Mouse (Mus musculus) lung, postnatal 10 days (tissue): ENCODE measurements at regions not wholly inside any gene's neighbourhood (a gene's known extent, or its start where the extent isn't known, plus 50 kb on each side); places are given as distances from the start of the nearest gene placed in this dataset.
A peak's percentile ranks its signal among the peaks of the same experiment; 100 is the strongest.

Experiments
- DNase-seq: peaks from one replicate; pipeline ENCODE4 v3.0.0; 2021

DNA sequence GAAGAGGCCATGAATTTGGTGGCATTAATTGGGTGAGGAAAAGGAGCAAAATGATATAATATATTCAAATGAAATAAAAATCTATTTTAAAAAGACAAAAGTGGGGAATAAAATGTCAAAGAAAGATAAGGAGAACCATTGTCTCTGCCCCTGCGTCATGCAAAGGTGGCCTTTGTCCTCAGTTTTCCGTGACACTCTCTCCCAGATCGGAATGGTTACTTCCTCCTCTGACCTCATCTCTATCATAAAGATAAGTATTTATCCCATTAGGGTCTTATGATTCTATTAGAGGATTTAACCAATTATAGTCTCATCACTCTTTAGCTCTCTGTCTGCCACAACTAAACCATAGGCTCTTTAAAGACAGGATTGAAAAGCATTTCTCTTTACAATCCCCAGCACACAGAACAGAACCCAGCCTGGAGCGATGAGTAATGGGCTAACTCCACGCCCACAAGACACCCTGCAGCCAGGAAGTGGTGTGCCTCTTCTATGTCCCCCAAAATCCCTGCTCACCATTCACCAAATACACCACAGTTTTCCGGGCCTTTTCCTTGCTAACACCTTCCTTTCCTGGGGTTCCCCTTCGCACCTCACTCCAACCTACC is 240.6 kb downstream of the Mycn start:
- DNase-seq, result no peak

- no peak for DNase-seq
Observed at GRCm38 (mm10) chr12:12693838-12694777, 247.6 kb downstream of the Mycn start.

- DNase-seq, result no peak
Observed at GRCm38 (mm10) chr12:12687376-12687775, 254.3 kb downstream of the Mycn start.

DNA sequence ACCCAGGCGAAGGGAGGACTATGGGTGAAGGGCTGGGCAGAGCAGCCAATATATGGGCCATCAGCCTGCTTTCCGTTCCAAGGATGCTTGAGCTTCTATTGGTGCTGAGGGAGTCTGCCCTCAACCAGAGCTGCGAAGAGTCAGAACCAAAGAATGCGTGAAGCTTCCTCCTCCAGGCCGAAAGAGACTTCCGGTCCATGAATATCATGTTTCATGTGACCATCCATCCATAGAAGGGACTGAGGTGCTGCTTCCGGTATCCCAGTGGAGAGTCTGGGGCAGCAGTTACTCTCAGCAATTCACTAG is 256.5 kb downstream of the Mycn start:
- DNase-seq, result no peak

DNA sequence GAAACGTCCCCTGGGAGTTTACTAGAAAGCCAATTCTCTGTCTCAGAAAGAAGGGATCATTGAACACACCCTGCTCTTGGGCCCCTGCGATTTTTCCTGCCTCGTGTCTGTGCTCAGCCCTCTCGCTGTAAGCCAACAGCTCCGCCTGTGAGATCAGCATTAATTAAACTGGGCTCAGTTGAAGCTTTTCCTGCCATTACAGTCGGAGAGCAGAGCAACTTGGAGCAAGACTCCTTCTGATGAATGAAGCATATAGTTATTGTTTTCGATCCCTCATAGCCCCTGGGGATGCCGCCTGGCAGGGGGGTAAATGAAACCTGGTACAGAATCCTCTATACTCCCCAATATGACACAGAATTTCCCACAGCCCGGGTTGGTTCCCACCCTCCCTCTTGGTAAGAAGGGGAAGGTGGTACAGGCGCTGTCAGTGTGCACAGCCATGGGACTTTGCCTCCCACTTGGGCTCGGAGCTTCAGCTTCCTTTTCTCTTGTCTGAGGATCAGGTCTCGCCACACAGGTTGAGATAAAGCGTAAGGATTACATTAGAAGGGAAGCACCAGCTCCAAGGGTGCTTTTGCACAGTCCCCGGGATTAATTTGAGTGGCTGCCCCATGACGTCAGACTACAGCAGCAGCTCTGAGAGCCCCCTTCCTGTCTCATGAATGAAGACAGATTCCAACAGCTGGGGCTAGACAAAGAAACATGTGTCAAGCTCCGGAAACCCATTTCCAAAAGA is 257.1 kb downstream of the Mycn start:
- no peak for DNase-seq

DNA sequence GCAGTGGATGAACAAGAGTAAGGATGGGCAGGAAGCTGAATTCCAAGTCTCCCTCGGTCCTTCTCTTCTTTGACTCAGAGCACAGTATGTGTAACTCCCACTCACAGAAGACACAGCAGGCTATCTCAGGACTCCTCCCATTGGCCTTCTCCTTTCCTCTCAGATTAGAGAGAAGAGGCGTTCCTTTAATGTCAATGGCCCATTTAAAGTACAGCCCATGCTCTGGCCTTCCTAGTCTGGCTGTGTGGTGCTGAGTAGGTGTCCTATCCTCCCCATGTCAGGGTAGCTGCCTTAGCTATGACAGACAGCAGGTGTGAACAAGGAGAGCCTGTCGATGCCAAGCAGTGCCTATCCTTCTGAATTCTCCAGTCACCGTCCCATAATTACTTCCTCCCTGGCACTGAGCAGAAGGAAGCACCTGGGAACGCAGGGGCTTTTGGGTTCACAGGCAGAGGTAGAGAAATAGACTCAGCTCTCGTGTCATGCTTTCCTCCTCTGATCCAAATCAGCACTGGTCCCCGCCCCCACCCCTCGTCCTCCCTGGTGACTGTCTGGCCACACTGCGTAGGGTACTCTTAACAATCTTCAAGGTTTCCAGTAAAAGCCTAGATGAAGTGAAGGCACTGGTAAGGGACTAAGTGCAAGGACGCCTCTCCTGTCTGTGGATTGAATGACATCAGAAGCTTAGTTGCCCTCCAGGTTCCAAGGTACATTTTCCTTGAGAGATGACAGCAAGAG is 257.8 kb downstream of the Mycn start:
- no peak for DNase-seq

- DNase-seq, result no peak
Observed at GRCm38 (mm10) chr12:12681101-12681500, 260.6 kb downstream of the Mycn start.

- DNase-seq, result no peak
Observed at GRCm38 (mm10) chr12:12680371-12680921, 261.3 kb downstream of the Mycn start.

- peak; percentile 68 for DNase-seq
Observed at GRCm38 (mm10) chr12:12676676-12677075, 265.0 kb downstream of the Mycn start.

DNA sequence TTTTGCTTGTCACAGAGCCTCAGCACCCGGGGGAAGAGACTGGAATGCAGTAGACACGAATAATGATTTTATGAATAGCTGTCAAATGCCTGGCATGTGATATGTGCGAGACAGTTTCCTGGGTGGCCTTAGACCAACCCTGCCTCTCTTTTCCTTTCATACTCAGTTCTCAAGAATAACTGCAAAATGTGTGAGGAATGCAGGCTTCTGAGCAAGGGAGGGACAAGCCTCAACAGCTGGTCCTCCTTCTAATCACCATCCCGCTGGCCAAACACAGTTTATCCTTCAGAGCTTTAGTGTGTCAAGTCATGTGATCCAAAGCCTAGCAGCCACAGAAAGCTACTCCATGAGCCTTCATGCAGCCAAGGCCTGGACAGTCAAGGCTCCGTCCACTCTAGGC is 271.8 kb downstream of the Mycn start:
- peak; percentile 80 for DNase-seq

DNA sequence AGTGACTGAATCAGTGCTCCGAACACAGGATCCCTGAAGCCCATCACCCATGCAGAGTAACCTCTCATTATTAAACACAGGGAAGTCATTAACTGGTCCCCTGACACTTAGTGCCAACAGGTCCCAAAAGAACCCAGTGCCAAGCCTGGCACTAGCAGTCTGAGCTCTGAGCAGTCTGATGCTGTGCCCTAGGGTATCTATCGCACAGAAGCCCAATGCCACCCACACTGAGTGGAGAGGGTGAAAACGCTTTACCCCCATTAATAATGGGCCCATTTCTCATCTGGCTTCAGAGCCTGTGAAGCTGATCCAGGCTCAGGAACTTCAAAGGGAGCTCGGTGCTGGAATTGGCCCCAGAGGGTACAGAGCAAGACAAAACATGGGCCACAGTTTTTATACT is 272.8 kb downstream of the Mycn start:
- DNase-seq, result no peak

DNA sequence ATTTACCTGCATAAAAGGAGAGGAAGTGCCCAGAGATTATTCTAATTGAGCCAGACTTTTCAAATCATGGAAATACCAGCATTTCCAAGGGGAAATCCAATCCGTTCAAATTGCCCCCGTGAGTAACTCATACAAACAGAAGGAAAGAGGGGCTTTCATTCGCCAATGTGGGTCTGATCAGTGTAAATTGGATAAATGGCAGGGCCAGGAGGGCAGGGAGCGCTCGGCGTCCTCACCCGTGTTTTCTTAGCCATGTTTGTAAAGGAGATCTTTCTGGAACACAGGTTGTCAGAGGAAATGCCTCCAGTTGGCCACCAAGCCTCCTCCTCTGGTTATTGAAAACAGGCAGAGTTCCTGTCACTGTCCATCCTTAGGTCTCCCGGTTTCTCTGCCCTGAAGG is 286.1 kb downstream of the Mycn start:
- no peak for DNase-seq

DNA sequence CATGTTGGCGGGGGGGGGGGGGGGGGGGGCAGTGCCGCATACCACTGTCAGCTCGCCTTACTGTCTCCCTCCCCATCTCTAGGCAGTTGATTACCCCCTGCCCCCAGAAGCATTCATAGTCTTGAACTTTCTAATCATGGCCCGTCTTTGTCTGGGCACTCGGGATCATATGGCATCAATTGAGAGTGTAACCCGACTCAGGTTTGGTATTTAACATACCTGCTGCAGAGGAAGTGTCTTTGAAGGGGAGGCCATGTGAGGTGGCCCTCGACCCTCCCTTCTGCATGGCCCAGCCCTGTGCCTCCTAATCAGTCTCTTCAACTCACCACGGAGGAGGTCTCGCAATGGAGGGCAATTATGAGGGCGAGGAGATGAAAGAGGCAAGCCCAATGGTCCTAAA is 286.5 kb downstream of the Mycn start:
- DNase-seq, result no peak

DNA sequence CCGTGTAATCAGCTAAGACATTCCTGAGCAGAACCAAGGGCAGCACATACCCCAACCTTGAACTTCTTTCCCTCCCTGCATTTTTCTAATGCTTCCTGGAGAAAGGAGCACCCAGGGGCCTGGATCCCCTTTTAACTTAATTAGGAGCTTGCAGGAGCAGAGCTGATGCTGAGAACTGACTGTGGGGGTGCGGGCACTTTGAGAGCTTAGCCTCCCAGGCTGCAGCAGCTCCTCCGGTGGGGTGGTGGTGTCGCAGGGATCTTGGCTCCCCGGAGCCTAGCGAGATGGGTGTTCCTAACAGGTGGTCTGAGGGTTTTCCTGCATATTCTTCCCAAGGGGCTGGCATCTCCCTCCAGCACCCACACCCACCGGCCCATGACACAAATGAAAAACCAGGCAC is 289.4 kb downstream of the Mycn start:
- DNase-seq, result no peak

DNA sequence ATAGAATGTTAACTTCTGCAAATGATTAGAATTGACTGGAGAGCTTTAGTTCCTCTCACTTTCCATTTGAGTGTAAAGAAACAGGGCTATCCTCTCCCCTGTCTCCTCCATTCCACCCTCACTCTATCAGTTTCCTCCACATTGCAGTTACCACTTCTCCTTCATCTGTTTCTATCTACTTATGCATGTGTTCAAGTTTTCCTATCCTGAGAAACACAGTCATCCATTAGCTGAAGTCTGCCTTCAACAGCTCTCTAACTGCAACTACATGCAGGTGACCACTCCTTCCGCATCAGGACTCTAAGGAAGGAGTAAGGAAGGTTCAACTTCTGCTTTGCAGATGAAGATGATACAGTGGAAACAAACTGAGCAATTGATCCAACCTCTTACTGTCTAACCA is 291.4 kb downstream of the Mycn start:
- DNase-seq, result no peak

DNA sequence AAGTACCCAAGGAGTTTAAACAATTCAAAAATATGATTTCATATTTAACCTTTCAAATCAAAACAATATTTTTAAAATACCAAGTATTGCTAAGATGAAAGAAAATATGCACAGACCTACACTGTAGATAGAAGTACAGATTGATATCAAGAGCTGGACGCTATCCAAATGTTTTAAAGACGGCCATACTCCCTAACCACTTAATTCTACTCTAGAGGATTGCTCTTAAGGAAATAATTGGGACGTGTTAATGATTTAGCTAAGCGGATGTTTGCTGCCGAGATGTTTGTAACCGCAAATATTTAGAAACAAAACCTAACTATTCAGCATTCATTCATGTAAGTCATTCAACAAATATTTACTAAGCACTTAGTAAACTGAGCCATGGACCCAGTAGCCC is 294.2 kb downstream of the Mycn start:
- DNase-seq, result no peak

GRCm38 (mm10) chr12:12645183-12645582 is 296.5 kb downstream of the Mycn start:
- no peak for DNase-seq

GRCm38 (mm10) chr12:12643247-12643963 is 298.3 kb downstream of the Mycn start:
- no peak for DNase-seq

DNA sequence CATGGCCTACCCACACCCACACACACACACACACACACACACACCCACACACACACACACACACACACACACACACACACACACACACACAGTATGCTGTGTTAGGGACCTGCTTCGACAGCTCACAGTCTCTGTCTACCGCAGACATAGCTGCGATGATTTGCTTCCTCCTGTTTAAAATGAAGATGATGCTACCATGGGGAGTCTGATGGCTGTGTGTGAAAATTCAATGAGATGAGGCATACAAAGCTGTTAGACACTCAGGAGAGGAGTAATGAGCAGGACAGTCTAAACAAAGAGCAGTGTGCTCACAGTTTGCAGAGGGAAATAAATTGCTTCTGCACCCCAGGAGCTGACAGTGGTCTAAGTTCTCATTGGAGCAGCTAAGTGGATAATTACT is 306.4 kb downstream of the Mycn start:
- no peak for DNase-seq

- no peak for DNase-seq
Observed at GRCm38 (mm10) chr12:12627597-12627996, 314.1 kb downstream of the Mycn start.

- no peak for DNase-seq
Observed at GRCm38 (mm10) chr12:12625788-12626187, 315.9 kb downstream of the Mycn start.

DNA sequence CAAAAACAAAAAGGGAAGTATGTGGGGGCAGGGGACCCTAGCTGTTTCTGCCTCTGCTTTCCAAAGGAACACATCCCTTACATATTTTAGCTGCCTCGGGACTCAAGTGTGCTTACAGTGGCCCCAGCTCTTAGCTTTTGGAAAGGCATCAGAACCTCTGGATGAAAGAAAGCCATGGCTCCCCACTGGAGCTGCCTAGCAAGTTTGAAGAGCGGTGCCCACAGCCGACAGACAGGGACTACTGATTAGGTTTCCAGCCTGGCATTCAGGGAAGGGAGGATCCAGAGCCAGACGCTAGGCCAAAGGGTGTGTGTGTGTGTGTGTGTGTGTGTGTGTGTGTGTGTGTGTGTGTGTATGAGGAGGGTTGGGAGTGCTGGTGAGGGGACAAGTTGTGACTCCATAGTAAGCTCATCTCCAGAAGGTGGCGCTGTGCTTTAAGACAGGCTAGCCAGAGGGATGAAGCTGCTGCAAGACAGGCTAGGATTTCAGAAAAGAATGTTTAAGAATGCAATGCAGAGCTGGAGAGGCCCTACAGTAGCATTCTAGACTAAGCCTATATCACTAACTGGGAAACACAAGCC is 318.9 kb downstream of the Mycn start:
- peak; percentile 92 for DNase-seq
